In the genomic region with DNA sequence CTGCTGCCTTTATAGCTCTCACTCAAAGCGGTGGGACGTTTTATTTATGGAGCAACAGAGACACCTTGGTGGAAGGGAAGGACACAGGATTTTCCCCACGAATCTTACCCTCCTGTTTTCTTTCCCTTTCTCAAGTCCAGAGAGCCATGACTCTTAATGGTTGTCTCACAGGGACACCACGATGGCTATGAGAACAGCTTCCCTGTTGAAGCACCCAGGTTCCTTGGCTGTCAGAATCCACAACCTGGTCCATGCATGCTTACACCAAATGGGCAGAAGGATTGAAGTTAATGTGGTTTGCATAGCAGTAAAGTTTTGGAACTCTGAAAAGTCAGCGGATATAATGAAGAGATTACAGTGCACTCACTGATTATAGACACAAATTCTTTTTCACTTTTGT, we compare ENCODE assay signal across 11 mouse cellular contexts. TPM values are rescaled to one million over a fixed set of nuclear protein-coding genes. Genes with fewer than 3 reads are reported as not detected.
A peak's percentile ranks its signal among the peaks of the same experiment; 100 is the strongest.
DNase-seq lines count a peak whose midpoint lies in the region; ATAC-seq and TF ChIP-seq lines count a peak whose summit lies in the region.
"Had no signal": no experiment of that assay in that cellular context is flagged by ENCODE, and none has a peak within 500 bp of the region (broad histone marks: within the 10 kb centered on the region; RNA-seq: fewer than 3 reads in every experiment).

No protein-coding gene starts in this region.

- peak overlapping the region; percentile 91 for H3K27ac ChIP-seq in layer of hippocampus, adult 2 months
- H3K27ac ChIP-seq in forebrain, embryonic 12.5 days, result no peak overlapping the region
- H3K27ac ChIP-seq in intestine, embryonic 16.5 days (ENCODE audit: low read length), result no peak overlapping the region
- no peak overlapping the region for H3K27ac ChIP-seq in neural tube, embryonic 14.5 days (ENCODE audit: low read depth, low read length)

- peaks cover 59% of the 10 kb centered on the region for H3K27me3 ChIP-seq in forebrain, embryonic 12.5 days
- peaks cover 28% of the 10 kb centered on the region for H3K27me3 ChIP-seq in intestine, embryonic 16.5 days (replicated peaks; ENCODE audit: control insufficient read depth, insufficient read depth, low read length)
- H3K27me3 ChIP-seq in neural tube, embryonic 14.5 days (ENCODE audit: control insufficient read depth, insufficient read depth, low read length), result peaks cover 18% of the 10 kb centered on the region

- ATAC-seq in forebrain, embryonic 12.5 days (ENCODE audit: low FRiP score), result no peak
- ATAC-seq in intestine, embryonic 16.5 days, result no peak
- ATAC-seq in neural tube, embryonic 14.5 days (ENCODE audit: low read depth), result no peak
- no peak for ATAC-seq in monocyte, adult 5-6 weeks (replicated peaks; ENCODE audit: insufficient number of reproducible peaks, low FRiP score, low TSS enrichment, poor library complexity, severe bottlenecking)

- peak overlapping the region; percentile 87 for H3K4me2 ChIP-seq in forebrain, embryonic 12.5 days
- peak overlapping the region; percentile 95 for H3K4me2 ChIP-seq in intestine, embryonic 16.5 days (ENCODE audit: low read depth, low read length)
- peak overlapping the region; percentile 99; the same call in 1 of the 2 replicates for H3K4me2 ChIP-seq in neural tube, embryonic 14.5 days (ENCODE audit: low read depth, low read length)

- TF ChIP-seq CTCF in layer of hippocampus, adult 2 months (conservative IDR thresholded peaks at IDR 0.05), result no peak

- no peaks in the 10 kb centered on the region for H3K9me3 ChIP-seq in forebrain, embryonic 12.5 days
- H3K9me3 ChIP-seq in intestine, embryonic 16.5 days (ENCODE audit: control insufficient read depth, low read length), result no peaks in the 10 kb centered on the region
- no peaks in the 10 kb centered on the region for H3K9me3 ChIP-seq in neural tube, embryonic 14.5 days (ENCODE audit: control insufficient read depth, low read length)

- H3K36me3 ChIP-seq in forebrain, embryonic 12.5 days (replicated peaks), result no peaks in the 10 kb centered on the region
- H3K36me3 ChIP-seq in intestine, embryonic 16.5 days (ENCODE audit: control insufficient read depth, insufficient read depth, low read length), result no peaks in the 10 kb centered on the region
- H3K36me3 ChIP-seq in neural tube, embryonic 14.5 days (ENCODE audit: control insufficient read depth, insufficient read depth, low read length), result no peaks in the 10 kb centered on the region

- peak overlapping the region; percentile 79 for H3K4me3 ChIP-seq in layer of hippocampus, adult 2 months
- peak overlapping the region; percentile 44; the same call in 1 of the 2 replicates for H3K4me3 ChIP-seq in forebrain, embryonic 12.5 days (replicated peaks)
- peak overlapping the region; percentile 56; the same call in 1 of the 2 replicates for H3K4me3 ChIP-seq in intestine, embryonic 16.5 days (ENCODE audit: low read length)
- H3K4me3 ChIP-seq in neural tube, embryonic 14.5 days (ENCODE audit: low read depth, low read length), result peak overlapping the region; percentile 57

- DNase-seq in layer of hippocampus, adult 2 months (ENCODE audit: low spot score in 2 of 2), result no peak
- no peak for DNase-seq in layer of hippocampus, postnatal 25 days (ENCODE audit: extremely low spot score in 1 of 2, low spot score in 1 of 2)
- no peak for DNase-seq in cerebellum, postnatal 14 days
- DNase-seq in spleen, postnatal 14 days (ENCODE audit: low spot score in 2 of 2), result no peak
- DNase-seq: thymus, adult 18-20 months had no signal

- H3K4me1 ChIP-seq in forebrain, embryonic 12.5 days, result peaks cover 11% of the 10 kb centered on the region
- peaks cover 6% of the 10 kb centered on the region for H3K4me1 ChIP-seq in intestine, embryonic 16.5 days (ENCODE audit: control insufficient read depth, insufficient read depth, low read length)
- H3K4me1 ChIP-seq in neural tube, embryonic 14.5 days (ENCODE audit: control insufficient read depth, insufficient read depth, low read length), result peaks cover 6% of the 10 kb centered on the region; the same call in 1 of the 2 replicates

- no peak overlapping the region for H3K9ac ChIP-seq in forebrain, embryonic 12.5 days
- no peak overlapping the region for H3K9ac ChIP-seq in intestine, embryonic 16.5 days (ENCODE audit: low read depth, low read length)
- no peak overlapping the region for H3K9ac ChIP-seq in neural tube, embryonic 14.5 days (replicated peaks; ENCODE audit: low read depth, low read length)
- H3K9ac ChIP-seq: lung, embryonic 14.5 days had no signal

- WGBS in forebrain, embryonic 12.5 days, result 16% methylated on average over 5 of the region's 5 CpGs
- 15% methylated on average over 5 of the region's 5 CpGs for WGBS in intestine, embryonic 16.5 days
- WGBS in neural tube, embryonic 14.5 days, result 18% methylated on average over 5 of the region's 5 CpGs

RNA-seq across cellular contexts. Expression of gene Slc26a4, which starts 0.2 kb away (rescaled TPM):
- 10 to 100 TPM; 10.5 to 11.3 TPM for total RNA-seq in layer of hippocampus, adult 2 months (2021)
- total RNA-seq in layer of hippocampus, postnatal 25 days (2021), result 10 to 100 TPM in 1 of 2 experiments, 1 to 10 TPM in 1; 9.8 to 10.1 TPM
- polyA plus RNA-seq in forebrain, embryonic 12.5 days (2016; fragmentation: Nextera tagmentation; extraction: Ambion mirVana), result 0.06 TPM in 1 of 2 replicates, not detected in the other
- polyA plus RNA-seq in intestine, embryonic 16.5 days (2015; fragmentation: Nextera tagmentation; extraction: Ambion mirVana), result 0.16 and 0.17 TPM in 2 replicates
- polyA plus RNA-seq in neural tube, embryonic 14.5 days (2014; fragmentation: Nextera tagmentation; extraction: Ambion mirVana), result 0.11 TPM in 1 of 2 replicates, not detected in the other
- not detected in 3 replicates for total RNA-seq in monocyte, adult 5-6 weeks (2017)
- polyA plus RNA-seq: embryonic facial prominence, embryonic 11.5 days; lung, embryonic 14.5 days had no signal

Comparison
In these comparisons a context has a peak if more than half of its experiments do, and no peak if none do; other contexts are left out.
1. RNA of gene Slc26a4, which starts 0.2 kb away (total RNA-seq): 10.5 to 11.3 TPM in layer of hippocampus, adult 2 months and 9.8 to 10.1 TPM in layer of hippocampus, postnatal 25 days; not detected in monocyte, adult 5-6 weeks; every median in the first group is over 10 times any median in the second.
2. Peak in every context shown above with its lines, with median percentiles within 50 percentile points of each other: H3K4me3 ChIP-seq and H3K4me2 ChIP-seq.